Mouse (Mus musculus) cortical plate, adult 2 months (tissue): ENCODE data around the gene Ptpre.

ENCODE experiments used
- CTCF ChIP-seq: fragments of 200-500 bp; IDR thresholded peaks from 2 replicates; pipeline ENCODE4 v1.5.1; 2011; ENCODE audit warnings: mild to moderate bottlenecking, control low read depth, low read length; ENCODE audit not compliant: insufficient read depth; ENCODE audit errors: extremely low read depth
- POLR2A ChIP-seq: fragments of 200-500 bp; IDR thresholded peaks from 2 replicates; pipeline ENCODE4 v1.6.1; 2011; ENCODE audit warnings: mild to moderate bottlenecking, low read length, control low read depth; ENCODE audit not compliant: insufficient read depth; ENCODE audit errors: extremely low read depth

GRCm38 (mm10) chr7:135567582-135567981, 30.3 kb downstream of the Ptpre start:
- TF ChIP-seq CTCF (no peak), POLR2A (no peak)
